Mouse (Mus musculus) forebrain, embryonic 14.5 days (tissue): ENCODE data around the gene Spata31d1b. TPM values are rescaled to one million over a fixed set of nuclear protein-coding genes. Genes with fewer than 3 reads are reported as not detected.
"Not testable (repeated sequence)": the region's sequence is repeated elsewhere in the genome, so short reads cannot be mapped to it uniquely, and the experiment has no call there.

Experiments
- ATAC-seq: fragments of 200-750 bp; cut with Nextera tagmentation; 2 replicates; pipeline ENCODE4 v1.8.0; 2017; ENCODE audit warnings: mild to moderate bottlenecking, moderate library complexity
- DNase-seq: peaks from one replicate; pipeline ENCODE4 v3.0.0-alpha.2; 2015; ENCODE audit warnings: low spot score
- H3K27ac ChIP-seq: fragments of 300-500 bp; sonication (generic); 2 replicates; pipeline ENCODE4 v1.5.1; 2014; ENCODE audit warnings: low read depth, mild to moderate bottlenecking, control low read depth, low read length, moderate library complexity
- H3K27me3 ChIP-seq: fragments of 300-500 bp; sonication (generic); replicated peaks from 2 replicates; pipeline ENCODE4 v1.6.1; 2014; ENCODE audit warnings: low read length, control low read depth, mixed read lengths; ENCODE audit not compliant: control insufficient read depth, insufficient read depth
- H3K36me3 ChIP-seq: fragments of 300-500 bp; sonication (generic); 2 replicates; pipeline ENCODE4 v1.6.1; 2014; ENCODE audit warnings: low read length, control low read depth; ENCODE audit not compliant: control insufficient read depth, insufficient read depth
- H3K4me1 ChIP-seq: fragments of 300-500 bp; sonication (generic); 2 replicates; pipeline ENCODE4 v1.6.1; 2014; ENCODE audit warnings: antibody characterized with exemption, low read length, control low read depth; ENCODE audit not compliant: control insufficient read depth, insufficient read depth
- H3K4me2 ChIP-seq: fragments of 300-500 bp; sonication (generic); 2 replicates; pipeline ENCODE4 v1.6.1; 2014; ENCODE audit warnings: mild to moderate bottlenecking, control low read depth, low read length
- H3K4me3 ChIP-seq: fragments of 300-500 bp; sonication (generic); 2 replicates; pipeline ENCODE4 v1.5.1; 2014; ENCODE audit warnings: low read depth, low read length, control low read depth
- H3K9ac ChIP-seq: fragments of 300-500 bp; sonication (generic); 2 replicates; pipeline ENCODE4 v1.6.1; 2014; ENCODE audit warnings: mild to moderate bottlenecking, low read length, control low read depth, moderate library complexity
- H3K9me3 ChIP-seq: fragments of 300-500 bp; sonication (generic); replicated peaks from 2 replicates; pipeline ENCODE4 v1.6.1; 2016; ENCODE audit warnings: low read length, control low read depth, mixed read lengths; ENCODE audit not compliant: control insufficient read depth
- WGBS: fragments of 180-500 bp; shearing (Covaris S2); extraction: QIAGEN DNeasy Blood & Tissue Kit; methylation state at CpG from one replicate; pipeline ENCODE4 v1.1.7; 2014; 5-methylcytosine and 5-hydroxymethylcytosine counted together
- polyA plus RNA-seq: library from polyadenylated mRNA; unstranded; fragments of >200 nt; fragmentation: Nextera tagmentation; extraction: Ambion mirVana; gene quantifications from 2 replicates; pipeline ENCODE4 v1.2.1, GENCODE M21; 2014

Spata31d1b gene
- polyA plus RNA-seq, 1 experiment from 2014 or later = not detected

DNA sequence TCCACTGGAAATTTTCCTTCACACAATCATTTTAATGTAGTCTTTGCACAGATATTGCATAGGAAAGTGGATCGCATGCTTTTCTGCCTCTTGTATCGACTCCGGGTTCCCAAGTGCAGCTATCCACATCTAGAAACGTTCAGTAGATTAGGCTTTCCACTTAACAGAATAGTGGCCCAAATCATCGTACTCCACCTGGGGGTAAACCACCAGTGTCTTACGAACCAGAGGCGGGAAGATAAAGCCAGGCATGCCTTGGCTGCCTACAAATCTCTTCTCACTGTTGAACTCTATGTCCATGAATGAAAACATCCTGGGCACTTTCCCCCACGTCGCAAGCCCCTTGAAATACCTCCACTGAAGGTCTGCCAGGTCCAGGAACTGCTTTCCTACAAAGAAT lies 22.8 kb upstream of the Spata31d1b start:
- Histone ChIP-seq H3K27ac (no peak overlapping the region), H3K4me3 (no peak overlapping the region), H3K4me2 (no peak overlapping the region), H3K4me1 (no peaks in the 10 kb centered on the region), H3K9me3 (no peaks in the 10 kb centered on the region), H3K36me3 (no peaks in the 10 kb centered on the region), H3K9ac (no peak overlapping the region), H3K27me3 (no peaks in the 10 kb centered on the region)
- DNase-seq (no peak), ATAC-seq (no peak)
- 85% methylated on average over 9 of the region's 9 CpGs for WGBS

GRCm38 (mm10) chr13:59689843-59690242 lies 22.2 kb upstream of the Spata31d1b start:
- H3K27me3 ChIP-seq = no peaks in the 10 kb centered on the region
- no peak overlapping the region for H3K9ac ChIP-seq
- DNase-seq (no peak), ATAC-seq (no peak)
- no peaks in the 10 kb centered on the region for H3K4me1 ChIP-seq
- WGBS = 94% methylated on average over 3 of the region's 3 CpGs
- H3K4me3 ChIP-seq = no peak overlapping the region
- no peaks in the 10 kb centered on the region for H3K36me3 ChIP-seq
- H3K4me2 ChIP-seq = no peak overlapping the region
- no peaks in the 10 kb centered on the region for H3K9me3 ChIP-seq
- no peak overlapping the region for H3K27ac ChIP-seq

GRCm38 (mm10) chr13:59690576-59690975 lies 21.5 kb upstream of the Spata31d1b start:
- no peak overlapping the region for H3K4me2 ChIP-seq
- H3K27ac ChIP-seq = no peak overlapping the region
- H3K4me3 ChIP-seq = no peak overlapping the region
- no peaks in the 10 kb centered on the region for H3K4me1 ChIP-seq
- H3K36me3 ChIP-seq = no peaks in the 10 kb centered on the region
- no peak overlapping the region for H3K9ac ChIP-seq
- ATAC-seq (no peak), DNase-seq (no peak)
- WGBS = 87% methylated on average over 7 of the region's 7 CpGs
- H3K9me3 ChIP-seq = no peaks in the 10 kb centered on the region
- no peaks in the 10 kb centered on the region for H3K27me3 ChIP-seq

DNA sequence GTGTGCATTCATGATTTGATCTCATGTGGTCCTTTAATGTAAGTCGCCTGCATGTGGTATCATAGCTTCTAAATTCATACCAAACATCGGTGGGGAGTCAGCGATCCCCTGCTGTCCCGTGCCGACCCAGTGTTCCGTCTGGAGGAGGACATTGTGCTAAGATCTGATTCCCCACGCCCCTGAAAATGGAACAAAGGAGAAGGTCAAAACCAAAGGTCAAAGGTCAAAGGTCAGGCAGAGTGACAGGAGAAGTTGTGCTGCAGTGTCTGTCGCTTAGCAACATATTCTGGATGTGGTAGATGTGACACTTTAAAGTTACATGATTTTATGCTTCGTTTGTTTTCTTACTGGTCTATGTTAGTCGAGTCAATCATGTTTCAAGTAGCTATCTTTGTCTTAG lies 20.6 kb upstream of the Spata31d1b start:
- Histone ChIP-seq H3K9me3 (no peaks in the 10 kb centered on the region), H3K36me3 (no peaks in the 10 kb centered on the region), H3K4me1 (no peaks in the 10 kb centered on the region), H3K27me3 (no peaks in the 10 kb centered on the region), H3K9ac (no peak overlapping the region), H3K4me3 (no peak overlapping the region), H3K27ac (no peak overlapping the region), H3K4me2 (no peak overlapping the region)
- ATAC-seq (no peak), DNase-seq (no peak)
- WGBS = 44% methylated on average over 10 of the region's 10 CpGs

DNA sequence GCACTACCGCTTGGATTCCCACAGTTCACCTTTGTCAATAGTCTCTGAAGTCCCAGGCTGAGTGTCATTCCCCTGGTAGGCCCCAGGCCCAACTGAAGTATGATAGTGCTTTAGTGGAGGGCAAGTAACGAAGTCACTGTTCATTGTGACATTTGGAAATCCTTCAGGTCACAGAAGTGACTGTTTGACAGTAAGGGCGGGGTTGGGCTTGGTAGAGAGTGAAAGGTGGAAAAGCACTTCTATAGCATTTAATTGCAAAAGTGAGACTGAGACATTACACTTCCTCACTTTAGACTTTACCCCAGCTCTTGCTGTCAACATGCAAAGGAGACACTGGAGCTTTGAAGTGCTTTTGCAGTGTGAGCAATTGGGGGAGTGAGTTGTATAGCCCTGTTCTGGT lies 18.1 kb upstream of the Spata31d1b start, which contains the start of gene 4921517D22Rik:
Gene 4921517D22Rik (minus strand): TSS at position 101 of the 400 bp plus-strand sequence.
- Histone ChIP-seq H3K4me1 (no peaks in the 10 kb centered on the region), H3K27me3 (no peaks in the 10 kb centered on the region), H3K9ac (no peak within 1 kb of the TSS), H3K27ac (no peak within 1 kb of the TSS), H3K4me2 (no peak within 1 kb of the TSS), H3K36me3 (no peaks in the 10 kb centered on the region), H3K9me3 (no peaks in the 10 kb centered on the region), H3K4me3 (no peak within 1 kb of the TSS)
- WGBS = 88% methylated on average over 3 of the region's 3 CpGs
- ATAC-seq (no peak), DNase-seq (no peak)

- 89% methylated on average over 7 of the region's 7 CpGs for WGBS
- no peak overlapping the region for H3K9ac ChIP-seq
- H3K4me2 ChIP-seq = no peak overlapping the region
- DNase-seq = no peak
- H3K4me1 ChIP-seq = no peaks in the 10 kb centered on the region
- H3K4me3 ChIP-seq = no peak overlapping the region
- H3K27ac ChIP-seq = no peak overlapping the region
- H3K9me3 ChIP-seq = no peaks in the 10 kb centered on the region
- no peaks in the 10 kb centered on the region for H3K27me3 ChIP-seq
- ATAC-seq = no peak
- no peaks in the 10 kb centered on the region for H3K36me3 ChIP-seq
Observed at GRCm38 (mm10) chr13:59695781-59696180, 16.3 kb upstream of the Spata31d1b start.

DNA sequence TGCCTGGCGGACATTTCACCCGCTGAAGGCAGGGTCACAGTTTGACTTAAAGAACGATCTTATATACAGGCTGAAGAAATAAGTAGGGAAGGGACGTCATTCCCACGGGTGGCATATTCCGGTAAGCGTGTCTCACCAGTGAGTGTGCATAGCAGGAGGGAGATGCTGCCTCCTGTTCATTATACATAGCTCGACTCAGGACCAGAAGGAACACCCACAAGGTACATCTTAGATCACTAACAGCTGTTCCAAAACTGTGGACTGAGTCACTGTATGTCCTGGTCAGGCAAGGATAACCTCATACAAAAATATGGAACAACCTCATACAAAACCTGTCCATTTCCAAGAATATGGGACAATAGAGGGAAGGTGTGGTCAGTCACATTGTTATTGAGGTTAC lies 13.0 kb upstream of the Spata31d1b start:
- 90% methylated on average over 8 of the region's 8 CpGs for WGBS
- no peak overlapping the region for H3K9ac ChIP-seq
- no peak for DNase-seq

GRCm38 (mm10) chr13:59700137-59700536 lies 11.9 kb upstream of the Spata31d1b start:
- DNase-seq, H3K27ac ChIP-seq, H3K9me3 ChIP-seq, H3K4me2 ChIP-seq, H3K27me3 ChIP-seq, ATAC-seq, H3K4me1 ChIP-seq, H3K4me3 ChIP-seq, H3K36me3 ChIP-seq, H3K9ac ChIP-seq: not testable (repeated sequence)
- 61% methylated on average over 1 of the region's 1 CpGs for WGBS

More for the DNA sequence above, 13.0 kb upstream of the Spata31d1b start:
- no peaks in the 10 kb centered on the region for H3K4me1 ChIP-seq
- no peak overlapping the region for H3K4me3 ChIP-seq
- no peak overlapping the region for H3K4me2 ChIP-seq
- H3K36me3 ChIP-seq = no peaks in the 10 kb centered on the region
- no peak overlapping the region for H3K27ac ChIP-seq
- H3K27me3 ChIP-seq = no peaks in the 10 kb centered on the region
- ATAC-seq = no peak
- no peaks in the 10 kb centered on the region for H3K9me3 ChIP-seq

DNA sequence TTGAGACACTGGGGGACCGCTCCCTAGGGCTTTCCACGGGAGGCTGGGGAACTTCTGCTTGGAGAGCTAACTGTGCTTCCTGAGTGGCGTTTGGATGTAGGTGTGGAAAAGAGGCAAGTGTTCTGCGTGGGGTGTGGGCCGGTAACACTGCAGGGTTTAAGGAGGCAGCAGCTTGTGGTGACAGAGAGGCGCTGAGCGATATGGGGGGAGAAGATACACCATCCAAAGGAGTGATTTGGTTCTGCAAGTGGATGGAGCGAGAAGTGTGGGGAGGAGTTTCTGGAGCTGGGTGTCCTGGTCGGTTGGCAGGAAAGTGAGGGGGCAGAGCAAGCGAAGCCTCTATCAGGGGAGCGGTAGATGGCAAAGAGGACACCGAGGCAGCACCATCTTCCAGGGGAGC lies 8.6 kb upstream of the Spata31d1b start:
- H3K27ac ChIP-seq = no peak overlapping the region
- DNase-seq (no peak), ATAC-seq (no peak)
- H3K4me2 ChIP-seq = no peak overlapping the region
- no peaks in the 10 kb centered on the region for H3K27me3 ChIP-seq
- 84% methylated on average over 12 of the region's 12 CpGs for WGBS
- no peaks in the 10 kb centered on the region for H3K36me3 ChIP-seq
- H3K9ac ChIP-seq = no peak overlapping the region
- no peaks in the 10 kb centered on the region for H3K9me3 ChIP-seq
- no peak overlapping the region for H3K4me3 ChIP-seq
- no peaks in the 10 kb centered on the region for H3K4me1 ChIP-seq
